Mouse (Mus musculus) stomach, embryonic 15.5 days (tissue): ENCODE results near the gene Nt5c2. TPM values are rescaled to one million over a fixed set of nuclear protein-coding genes. Genes with fewer than 3 reads are reported as not detected.
"Not testable (repeated sequence)": the region's sequence is repeated elsewhere in the genome, so short reads cannot be mapped to it uniquely, and the experiment has no call there.

Experiments
- ATAC-seq: fragments of 200-750 bp; cut with Nextera tagmentation; 2 replicates; pipeline ENCODE4 v1.8.0; 2017; ENCODE audit warnings: low read depth, moderate number of reproducible peaks, moderate TSS enrichment; ENCODE audit not compliant: insufficient read depth, low FRiP score
- H3K27ac ChIP-seq: fragments of 300-500 bp; sonication (generic); 2 replicates; pipeline ENCODE4 v1.5.1; 2015; ENCODE audit warnings: mild to moderate bottlenecking, inconsistent platforms
- H3K27me3 ChIP-seq: fragments of 300-500 bp; sonication (generic); replicated peaks from 2 replicates; pipeline ENCODE4 v1.6.1; 2015; ENCODE audit warnings: inconsistent platforms
- H3K36me3 ChIP-seq: fragments of 300-500 bp; sonication (generic); 2 replicates; pipeline ENCODE4 v1.6.1; 2015; ENCODE audit warnings: inconsistent platforms
- H3K4me1 ChIP-seq: fragments of 300-500 bp; sonication (generic); 2 replicates; pipeline ENCODE4 v1.6.1; 2015; ENCODE audit warnings: inconsistent platforms
- H3K4me2 ChIP-seq: fragments of 300-500 bp; sonication (generic); 2 replicates; pipeline ENCODE4 v1.6.1; 2015; ENCODE audit warnings: mild to moderate bottlenecking, inconsistent platforms
- H3K4me3 ChIP-seq: fragments of 300-500 bp; sonication (generic); replicated peaks from 2 replicates; pipeline ENCODE4 v1.5.1; 2015; ENCODE audit warnings: inconsistent platforms
- H3K9ac ChIP-seq: fragments of 300-500 bp; sonication (generic); 2 replicates; pipeline ENCODE4 v1.6.1; 2015; ENCODE audit warnings: inconsistent platforms
- H3K9me3 ChIP-seq: fragments of 300-500 bp; sonication (generic); 2 replicates; pipeline ENCODE4 v1.6.1; 2016; ENCODE audit warnings: inconsistent platforms
- WGBS: fragments of 180-500 bp; shearing (Covaris S2); methylation state at CpG from one replicate; pipeline ENCODE4 v1.1.7; 2015; 5-methylcytosine and 5-hydroxymethylcytosine counted together
- polyA plus RNA-seq: library from polyadenylated mRNA; unstranded; fragments of >200 nt; fragmentation: Nextera tagmentation; extraction: Ambion mirVana; gene quantifications from 2 replicates; pipeline ENCODE4 v1.2.1, GENCODE M21; 2015

Gene Nt5c2
- polyA plus RNA-seq, 1 experiment from 2014 or later = 69.4 TPM

DNA sequence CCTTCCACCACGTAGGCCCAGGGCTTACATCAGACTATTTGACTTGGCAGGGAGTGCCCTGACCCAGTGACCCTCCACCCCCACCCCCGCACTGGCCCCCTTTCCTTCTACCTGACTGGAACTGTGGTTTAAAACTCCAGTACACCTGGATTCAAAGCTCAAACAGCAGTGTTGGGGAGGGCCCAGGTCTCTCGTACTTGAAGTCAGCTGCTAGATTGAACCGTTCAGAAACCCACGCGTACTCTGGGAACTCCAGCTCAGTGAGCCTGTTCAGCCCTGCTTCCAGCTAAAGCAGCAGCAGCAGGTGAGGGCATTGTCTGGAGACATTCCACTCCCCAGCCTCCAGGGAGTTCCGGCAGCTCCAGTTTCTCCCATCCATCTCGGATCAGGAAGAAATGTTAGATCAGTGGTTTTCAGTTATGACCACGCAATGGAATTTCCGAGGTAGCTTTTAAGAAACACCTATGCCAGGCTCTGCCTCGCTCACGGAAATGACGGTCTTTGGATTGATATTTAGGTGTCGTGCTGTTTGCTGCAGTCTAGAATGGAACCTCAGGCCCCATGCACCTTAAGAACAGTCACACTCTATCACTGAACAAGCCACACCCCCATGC lies 31.5 kb downstream of the Nt5c2 start:
- 0 out of 2 replicates have a peak overlapping the region, but pooled peaks have one; percentile 6 for H3K4me2 ChIP-seq
- ATAC-seq = peak; percentile 66
- H3K9me3 ChIP-seq = no peaks in the 10 kb centered on the region
- H3K27ac ChIP-seq = peak overlapping the region; percentile 83
- peaks cover 8% of the 10 kb centered on the region for H3K4me1 ChIP-seq
- 41% methylated on average over 14 of the region's 14 CpGs for WGBS
- H3K27me3 ChIP-seq = no peaks in the 10 kb centered on the region
- H3K36me3 ChIP-seq = no peaks in the 10 kb centered on the region
- no peak overlapping the region for H3K4me3 ChIP-seq
- no peak overlapping the region for H3K9ac ChIP-seq

DNA sequence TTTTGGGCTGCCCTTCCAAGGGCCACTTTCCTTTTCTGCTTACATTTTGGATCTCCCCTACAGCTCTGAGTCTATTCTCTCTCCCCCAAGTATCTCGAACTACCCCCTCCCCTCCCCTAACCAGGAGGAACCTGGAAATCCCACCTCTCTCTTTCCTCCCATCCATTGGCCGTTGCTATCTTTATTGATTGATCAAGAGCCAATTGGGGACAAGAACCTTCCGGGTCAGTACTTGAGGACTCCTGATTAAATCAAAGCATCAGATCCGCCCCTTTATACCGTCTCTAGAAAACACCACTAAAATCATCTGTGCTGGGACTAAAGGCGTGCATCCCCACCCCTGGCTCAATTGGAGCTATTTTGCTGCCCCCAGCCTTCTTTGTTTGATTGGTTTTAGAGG lies 33.5 kb downstream of the Nt5c2 start:
- H3K4me1 ChIP-seq = peaks cover 6% of the 10 kb centered on the region; the same call in 1 of the 2 replicates
- no peaks in the 10 kb centered on the region for H3K36me3 ChIP-seq
- no peak overlapping the region for H3K27ac ChIP-seq
- no peak overlapping the region for H3K4me2 ChIP-seq
- WGBS = 31% methylated on average over 6 of the region's 6 CpGs
- no peaks in the 10 kb centered on the region for H3K27me3 ChIP-seq
- no peaks in the 10 kb centered on the region for H3K9me3 ChIP-seq
- no peak for ATAC-seq
- no peak overlapping the region for H3K9ac ChIP-seq
- H3K4me3 ChIP-seq = no peak overlapping the region

DNA sequence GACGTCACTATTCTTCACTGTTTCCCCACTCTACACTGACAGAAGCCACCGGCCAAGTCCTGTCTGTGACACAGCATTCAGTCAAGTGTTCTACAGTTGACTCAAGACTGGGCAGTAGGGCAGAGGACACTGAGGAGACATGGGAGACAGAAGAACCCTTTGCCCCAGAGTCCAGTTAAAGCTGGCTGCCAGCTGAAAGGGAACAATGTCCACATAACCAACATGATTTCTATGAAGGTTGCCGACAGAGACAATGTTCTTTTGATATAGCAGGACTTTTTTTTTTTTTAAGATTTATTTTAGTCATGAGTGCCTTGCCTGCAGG lies 35.2 kb downstream of the Nt5c2 start:
- no peaks in the 10 kb centered on the region for H3K9me3 ChIP-seq
- H3K4me2 ChIP-seq = no peak overlapping the region
- 69% methylated on average over 3 of the region's 3 CpGs for WGBS
- no peaks in the 10 kb centered on the region for H3K27me3 ChIP-seq
- no peak for ATAC-seq
- H3K4me1 ChIP-seq = peaks cover 6% of the 10 kb centered on the region; the same call in 1 of the 2 replicates
- H3K27ac ChIP-seq = no peak overlapping the region
- H3K4me3 ChIP-seq = no peak overlapping the region
- H3K36me3 ChIP-seq = no peaks in the 10 kb centered on the region
- H3K9ac ChIP-seq = no peak overlapping the region

- Histone ChIP-seq H3K4me1 (0 out of 2 replicates have a peak, but pooled peaks cover 3% of the 10 kb centered on the region), H3K9ac (no peak overlapping the region), H3K4me2 (no peak overlapping the region), H3K27me3 (no peaks in the 10 kb centered on the region), H3K4me3 (no peak overlapping the region), H3K9me3 (no peaks in the 10 kb centered on the region), H3K27ac (no peak overlapping the region), H3K36me3 (no peaks in the 10 kb centered on the region)
- ATAC-seq = no peak
- 81% methylated on average over 17 of the region's 17 CpGs for WGBS
Observed at GRCm38 (mm10) chr19:46978920-46979780, 35.8 kb downstream of the Nt5c2 start.

GRCm38 (mm10) chr19:46978069-46978468 lies 36.9 kb downstream of the Nt5c2 start:
- not testable (repeated sequence) for H3K36me3 ChIP-seq, H3K27me3 ChIP-seq, H3K4me2 ChIP-seq, H3K27ac ChIP-seq, ATAC-seq, H3K9ac ChIP-seq, H3K9me3 ChIP-seq, H3K4me3 ChIP-seq, H3K4me1 ChIP-seq
- 92% methylated on average over 3 of the region's 3 CpGs for WGBS

- Histone ChIP-seq H3K27me3 (no peaks in the 10 kb centered on the region), H3K4me3 (no peak overlapping the region), H3K36me3 (no peaks in the 10 kb centered on the region), H3K27ac (no peak overlapping the region), H3K9me3 (no peaks in the 10 kb centered on the region), H3K4me2 (no peak overlapping the region), H3K9ac (no peak overlapping the region), H3K4me1 (no peaks in the 10 kb centered on the region)
- no peak for ATAC-seq
- WGBS = 73% methylated on average over 6 of the region's 6 CpGs
Observed at GRCm38 (mm10) chr19:46977460-46977859, 37.5 kb downstream of the Nt5c2 start.

- Histone ChIP-seq H3K27ac (no peak overlapping the region), H3K4me2 (no peak overlapping the region), H3K4me3 (no peak overlapping the region), H3K27me3 (no peaks in the 10 kb centered on the region), H3K4me1 (no peaks in the 10 kb centered on the region), H3K9me3 (no peaks in the 10 kb centered on the region), H3K9ac (no peak overlapping the region), H3K36me3 (no peaks in the 10 kb centered on the region)
- ATAC-seq = no peak
- WGBS = 57% methylated on average over 2 of the region's 2 CpGs
Observed at GRCm38 (mm10) chr19:46976743-46977142, 38.2 kb downstream of the Nt5c2 start.

DNA sequence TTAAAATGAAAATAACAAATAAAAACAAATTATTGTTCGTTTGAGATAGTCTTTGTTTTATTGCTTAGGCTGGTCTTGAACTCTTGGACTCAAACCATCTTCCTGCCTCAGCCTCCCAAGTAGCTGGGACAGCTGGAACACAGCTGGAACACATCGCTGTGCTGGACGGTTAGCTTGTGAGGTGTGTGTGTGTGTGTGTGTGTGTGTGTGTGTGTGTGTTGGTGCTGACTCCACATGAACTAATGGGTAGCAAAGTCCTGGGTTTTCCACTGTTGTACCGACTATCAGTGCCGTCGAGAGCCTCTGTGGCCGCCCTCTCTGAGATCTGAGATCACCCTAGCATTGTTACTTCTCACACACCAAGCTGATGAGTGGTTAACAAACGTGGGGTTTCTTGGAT lies 39.0 kb downstream of the Nt5c2 start:
- Histone ChIP-seq H3K36me3 (no peaks in the 10 kb centered on the region), H3K9me3 (no peaks in the 10 kb centered on the region), H3K9ac (no peak overlapping the region), H3K4me1 (no peaks in the 10 kb centered on the region), H3K27ac (no peak overlapping the region), H3K4me2 (no peak overlapping the region), H3K4me3 (no peak overlapping the region), H3K27me3 (no peaks in the 10 kb centered on the region)
- WGBS = 81% methylated on average over 8 of the region's 8 CpGs
- ATAC-seq = no peak

GRCm38 (mm10) chr19:46975565-46975964 lies 39.4 kb downstream of the Nt5c2 start:
- no peak for ATAC-seq
- Histone ChIP-seq H3K9ac (no peak overlapping the region), H3K9me3 (no peaks in the 10 kb centered on the region), H3K4me2 (no peak overlapping the region), H3K36me3 (no peaks in the 10 kb centered on the region), H3K4me1 (no peaks in the 10 kb centered on the region), H3K27ac (no peak overlapping the region), H3K4me3 (no peak overlapping the region), H3K27me3 (no peaks in the 10 kb centered on the region)
- WGBS = 62% methylated on average over 4 of the region's 4 CpGs

GRCm38 (mm10) chr19:46972159-46972558 lies 42.8 kb downstream of the Nt5c2 start:
- WGBS = 87% methylated on average over 3 of the region's 3 CpGs
- H3K27me3 ChIP-seq = no peaks in the 10 kb centered on the region
- no peak overlapping the region for H3K4me3 ChIP-seq
- no peaks in the 10 kb centered on the region for H3K36me3 ChIP-seq
- H3K27ac ChIP-seq = no peak overlapping the region
- H3K9ac ChIP-seq = no peak overlapping the region
- H3K4me2 ChIP-seq = no peak overlapping the region
- no peaks in the 10 kb centered on the region for H3K9me3 ChIP-seq
- ATAC-seq = no peak
- H3K4me1 ChIP-seq = no peaks in the 10 kb centered on the region

DNA sequence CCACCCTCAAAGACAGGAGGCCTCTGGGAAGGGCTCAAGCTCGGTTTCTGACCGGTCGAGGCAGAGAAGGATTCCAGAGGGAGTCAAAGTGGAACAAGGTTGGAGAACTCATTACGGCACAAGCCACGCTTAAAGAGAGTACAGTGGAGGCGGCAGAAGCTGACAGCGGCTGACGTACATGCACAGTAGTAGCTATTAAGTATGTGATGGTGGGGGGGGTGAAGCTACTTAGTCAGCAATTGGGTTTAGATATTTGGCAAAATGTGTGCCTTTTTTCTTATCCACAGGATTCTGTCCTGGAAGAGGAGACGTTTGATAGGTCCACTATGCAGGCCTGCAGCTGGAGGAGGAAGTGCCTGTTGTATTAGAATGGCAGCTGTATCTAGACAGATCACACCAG lies 43.2 kb downstream of the Nt5c2 start:
- no peak for ATAC-seq
- 61% methylated on average over 9 of the region's 9 CpGs for WGBS
- Histone ChIP-seq H3K4me2 (no peak overlapping the region), H3K9me3 (no peaks in the 10 kb centered on the region), H3K27me3 (no peaks in the 10 kb centered on the region), H3K4me3 (no peak overlapping the region), H3K4me1 (no peaks in the 10 kb centered on the region), H3K36me3 (no peaks in the 10 kb centered on the region), H3K9ac (no peak overlapping the region), H3K27ac (peak overlapping the region; percentile 61)

DNA sequence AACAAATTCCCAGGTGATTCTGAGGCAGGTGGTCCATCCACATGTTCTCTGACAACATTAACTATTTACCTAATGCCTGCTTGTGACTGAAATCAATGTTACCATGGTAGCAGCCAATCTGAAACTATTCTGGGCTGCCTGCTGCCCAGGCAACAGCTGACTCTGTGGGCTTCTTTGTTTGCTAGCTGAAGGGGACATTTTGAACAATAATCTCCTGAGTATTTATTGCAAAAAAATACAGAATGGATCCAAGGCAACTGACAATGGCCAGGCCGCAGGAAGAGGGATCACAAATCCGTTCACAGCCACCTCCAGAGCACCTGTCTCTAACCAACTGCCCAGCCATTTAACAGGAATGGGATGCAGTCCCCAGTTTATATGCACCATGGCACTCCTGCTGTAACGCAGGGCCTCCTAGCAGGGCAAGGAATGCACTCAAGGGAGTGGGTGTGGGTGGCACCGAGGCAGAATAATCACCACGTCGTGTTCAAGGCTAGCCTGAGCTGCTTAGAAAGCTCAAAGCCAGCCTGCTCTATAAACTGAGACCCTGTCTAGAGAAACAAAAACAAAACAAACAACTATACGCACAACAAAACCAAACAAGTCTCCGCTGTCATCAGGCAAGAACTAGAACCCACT lies 43.8 kb downstream of the Nt5c2 start:
- peak overlapping the region; percentile 64 for H3K27ac ChIP-seq

More for the DNA sequence above, 43.8 kb downstream of the Nt5c2 start:
- no peaks in the 10 kb centered on the region for H3K27me3 ChIP-seq
- no peak overlapping the region for H3K9ac ChIP-seq
- no peaks in the 10 kb centered on the region for H3K36me3 ChIP-seq
- H3K4me2 ChIP-seq = no peak overlapping the region
- no peaks in the 10 kb centered on the region for H3K9me3 ChIP-seq
- ATAC-seq = peak; percentile 48; the same call in 1 of the 2 replicates
- no peak overlapping the region for H3K4me3 ChIP-seq
- 59% methylated on average over 8 of the region's 8 CpGs for WGBS
- no peaks in the 10 kb centered on the region for H3K4me1 ChIP-seq
